Mouse (Mus musculus): Measurements from ENCODE around the gene Ipo7.
"Not testable (repeated sequence)": the region's sequence is repeated elsewhere in the genome, so short reads cannot be mapped to it uniquely, and the experiment has no call there.

The Ipo7 gene

DNA sequence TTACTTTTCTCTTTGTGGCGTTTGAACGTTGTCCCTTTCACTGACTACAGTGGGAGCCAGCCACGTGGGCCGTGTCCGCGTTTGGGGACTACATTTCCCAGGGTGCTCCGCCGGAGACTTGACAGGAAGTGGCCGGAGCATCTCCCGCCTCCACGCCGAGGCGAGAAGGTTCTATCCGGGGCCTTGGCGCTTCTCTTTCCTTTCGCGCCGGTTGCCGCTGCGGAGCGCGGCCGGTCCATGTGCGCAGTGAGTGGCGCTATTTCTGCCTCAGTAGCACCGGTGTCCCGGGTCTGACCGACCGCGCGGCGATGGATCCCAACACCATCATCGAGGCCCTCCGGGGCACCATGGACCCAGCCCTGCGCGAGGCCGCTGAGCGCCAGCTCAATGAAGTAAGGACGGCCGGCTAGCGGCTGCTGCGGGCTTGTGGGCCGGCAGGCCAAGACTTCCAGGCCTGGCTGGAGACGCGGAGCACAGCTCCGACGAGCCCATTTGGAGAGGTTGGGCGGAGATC, at the start of gene Ipo7:
TSS of gene Ipo7 (plus strand) at position 158 of the 514 bp plus-strand sequence.
- DNase-seq, result peak; percentile 95

DNA sequence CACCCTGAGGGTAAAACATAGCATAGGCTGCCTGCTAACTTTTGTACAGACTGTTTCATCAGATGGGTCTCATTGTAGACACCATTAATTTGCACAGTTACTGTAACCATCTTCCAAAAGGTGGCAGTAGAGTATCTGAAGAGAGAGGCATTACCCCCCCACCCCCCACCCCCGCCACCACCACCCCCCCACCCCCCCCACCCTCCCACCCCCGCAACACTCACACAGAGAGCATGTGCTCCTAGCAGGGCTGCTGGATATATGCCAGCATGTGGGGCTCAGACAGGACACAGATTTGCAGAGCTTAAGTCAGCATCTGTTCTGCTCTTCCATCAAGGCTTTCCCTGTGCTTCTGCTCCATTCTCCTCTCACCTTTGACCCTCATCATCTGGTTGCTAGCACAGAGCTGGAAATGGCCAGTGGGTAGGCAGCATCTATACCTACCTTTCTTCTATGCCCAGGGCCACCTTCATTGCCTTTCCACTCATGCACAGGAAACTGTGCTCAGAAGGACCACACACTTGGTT, 49.1 kb upstream of the Ipo7 start:
- DNase-seq, result peak; percentile 60

DNA sequence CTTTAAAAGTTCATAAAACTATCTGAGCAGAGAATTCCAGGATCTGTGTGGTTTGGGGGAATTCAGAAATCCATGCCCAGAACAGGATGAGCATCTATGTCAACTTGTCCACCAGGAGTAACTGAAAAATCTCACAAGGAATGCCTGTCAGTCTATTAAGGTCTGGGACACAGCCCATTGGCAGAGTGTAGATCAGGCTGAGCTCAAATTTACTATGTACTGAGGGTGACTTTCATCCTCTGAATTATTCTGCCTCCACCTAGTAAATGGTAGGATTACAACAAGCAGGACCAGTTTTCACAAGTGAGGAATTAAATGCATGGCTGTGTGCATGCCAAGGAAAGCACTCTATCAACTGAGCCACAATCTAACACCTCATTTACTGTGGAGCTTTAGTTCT, 48.5 kb upstream of the Ipo7 start:
- no peak for DNase-seq

DNA sequence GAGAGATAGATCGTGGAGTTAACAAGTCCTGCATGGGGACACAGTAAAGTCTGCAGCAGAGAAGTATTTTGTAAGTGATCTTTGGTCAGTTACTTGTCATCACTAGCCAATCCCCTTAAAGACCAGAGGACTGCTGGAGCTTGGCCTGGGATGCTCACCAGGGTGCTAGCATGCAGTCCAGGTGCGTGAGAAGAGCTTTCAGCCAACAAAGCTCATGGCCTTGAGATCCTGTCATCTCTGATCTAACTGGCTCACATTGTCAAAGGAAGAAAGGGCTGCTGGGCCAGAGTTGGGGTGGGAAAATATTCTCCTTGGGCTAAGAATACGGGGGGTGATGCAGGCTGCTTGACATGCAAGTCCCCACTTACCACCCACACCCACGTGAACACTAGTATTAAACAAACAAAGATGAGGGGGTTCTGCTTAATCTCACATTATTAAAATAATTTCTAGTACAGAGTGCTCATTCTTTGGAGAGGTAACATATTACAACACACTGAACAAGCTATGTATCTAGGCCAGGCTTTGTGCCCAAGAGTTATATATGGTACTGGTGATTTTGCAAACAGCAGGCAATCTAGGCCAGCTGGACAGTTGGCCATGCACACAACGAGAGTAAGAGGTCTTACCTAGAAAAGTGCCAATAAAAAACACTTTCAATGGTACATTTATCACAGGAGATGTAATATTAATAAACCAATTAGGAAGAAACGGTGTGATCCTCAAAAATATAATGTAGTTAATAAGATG, 41.9 kb upstream of the Ipo7 start:
- no peak for DNase-seq

DNA sequence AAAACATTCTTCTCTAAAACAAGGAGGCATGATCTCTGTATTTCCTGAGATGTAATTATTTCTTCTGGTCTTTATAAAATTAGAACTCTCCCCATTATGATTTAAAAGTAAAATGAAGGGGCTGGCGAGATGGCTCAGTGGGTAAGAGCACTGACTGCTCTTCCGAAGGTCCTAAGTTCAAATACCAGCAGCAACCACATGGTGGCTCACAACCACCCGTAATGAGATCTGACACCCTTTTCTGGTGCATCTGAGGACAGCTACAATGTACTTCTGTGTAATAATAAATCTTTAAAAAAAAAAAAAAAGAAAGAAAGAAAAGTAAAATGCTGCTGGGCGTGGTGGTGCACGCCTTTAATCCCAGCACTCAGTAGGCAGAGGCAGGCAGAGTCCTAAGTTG, 40.9 kb upstream of the Ipo7 start:
- DNase-seq, result peak; percentile 37

DNA sequence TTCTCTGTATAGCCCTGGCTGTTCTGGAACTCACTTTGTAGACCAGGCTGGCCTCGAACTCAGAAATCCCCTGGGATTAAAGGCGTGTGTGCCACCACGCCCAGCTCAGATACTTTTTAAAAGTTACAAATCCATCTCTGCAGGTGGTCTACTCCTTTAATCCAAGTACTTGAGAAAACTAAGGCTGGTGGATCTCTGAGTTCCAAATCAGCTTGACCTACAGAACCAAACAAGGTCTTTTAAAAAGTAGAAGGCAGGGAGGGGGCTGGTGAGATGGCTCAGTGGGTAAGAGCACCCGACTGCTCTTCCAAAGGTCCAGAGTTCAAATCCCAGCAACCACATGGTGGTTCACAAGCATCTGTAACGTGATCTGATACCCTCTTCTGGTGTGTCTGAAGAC, 33.5 kb upstream of the Ipo7 start:
- DNase-seq, result not testable (repeated sequence)

DNA sequence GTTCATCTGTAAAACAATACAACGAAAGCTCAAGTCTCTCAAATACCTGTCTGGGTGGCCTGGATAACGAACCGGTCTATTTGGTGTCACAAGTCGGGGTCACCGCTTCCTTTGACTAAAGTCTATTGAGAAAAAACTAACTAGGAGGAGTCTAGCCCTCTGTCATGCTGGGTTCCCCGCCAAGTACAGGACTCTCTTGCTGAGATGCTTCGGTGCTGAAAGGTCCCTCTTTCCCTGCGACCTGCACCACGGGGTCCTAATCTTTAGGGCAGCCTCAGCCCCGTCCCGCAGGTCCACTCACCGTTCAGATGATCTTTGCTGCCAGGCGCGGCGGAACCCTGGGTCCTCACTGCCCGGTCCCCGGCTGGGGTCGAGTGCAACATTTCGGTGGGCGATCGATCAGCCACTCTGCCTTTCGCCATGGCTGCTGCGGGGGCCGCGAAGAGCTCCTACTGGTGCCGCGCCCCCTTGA, 32.4 kb upstream of the Ipo7 start:
- DNase-seq, result no peak

DNA sequence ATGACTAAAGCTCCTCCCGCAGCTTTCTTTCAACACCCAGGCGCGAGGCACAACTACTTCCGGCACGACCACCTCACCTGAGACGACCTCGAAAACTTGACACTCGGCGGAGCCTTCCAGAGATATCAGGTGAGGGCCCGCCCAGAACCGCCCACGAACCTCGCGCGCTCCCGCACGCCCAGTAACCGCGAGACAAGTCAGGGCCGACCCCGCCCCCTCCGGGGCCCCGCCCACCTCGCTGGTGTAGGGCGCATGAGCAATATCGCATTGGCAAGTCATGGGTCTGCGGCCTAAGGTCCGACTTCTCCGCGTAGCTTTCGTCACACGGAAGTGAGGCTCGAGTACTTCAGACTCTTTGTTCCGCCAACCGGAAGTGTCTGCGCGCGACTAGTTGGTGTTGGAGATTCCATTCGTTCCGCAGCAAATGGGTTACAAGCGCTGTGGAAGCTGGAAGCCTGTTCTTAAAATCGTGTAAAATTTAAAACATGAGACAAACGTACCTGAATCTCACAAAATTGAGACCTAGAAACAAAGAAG, 31.9 kb upstream of the Ipo7 start:
- peak; percentile 100 for DNase-seq

DNA sequence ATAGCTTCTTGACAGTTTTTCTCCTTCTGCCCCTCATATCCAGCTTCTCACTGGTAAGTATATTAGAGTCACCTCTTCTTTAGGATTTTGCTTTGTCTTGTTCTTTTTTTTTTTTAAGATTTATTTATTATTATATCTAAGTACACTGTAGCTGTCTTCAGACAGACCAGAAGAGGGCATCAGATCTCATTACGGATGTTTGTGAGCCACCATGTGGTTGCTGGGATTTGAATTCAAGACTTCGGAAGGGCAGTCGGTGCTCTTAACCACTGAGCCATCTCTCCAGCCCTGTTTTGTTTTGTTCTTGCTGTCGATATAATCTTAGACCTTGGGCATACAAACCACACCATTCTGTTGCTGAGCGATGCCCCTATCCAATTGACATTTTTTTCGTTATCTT, 31.3 kb upstream of the Ipo7 start, which contains the start of gene Tmem41b:
TSS of gene Tmem41b (minus strand) at position 155 of the 400 bp plus-strand sequence.
- DNase-seq, result peak; percentile 23

DNA sequence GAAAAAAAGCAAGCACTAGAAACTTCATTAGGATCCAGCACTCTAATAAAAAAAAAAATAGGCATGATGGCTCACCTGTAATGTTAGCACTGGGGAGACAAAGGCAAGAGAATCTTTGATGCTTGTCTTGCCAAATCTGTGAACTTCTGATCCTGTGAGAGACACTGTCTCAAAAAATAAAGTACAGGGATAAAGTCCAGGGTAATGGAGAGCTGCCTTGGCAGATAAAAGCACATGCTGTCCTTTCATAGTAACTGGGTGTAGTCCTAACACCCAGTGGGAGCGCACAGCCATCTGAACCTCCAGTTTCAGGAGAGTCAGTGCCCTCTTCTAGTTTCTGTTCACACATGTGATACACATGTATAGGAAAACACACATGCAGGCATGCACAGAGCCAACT, 26.8 kb upstream of the Ipo7 start:
- DNase-seq, result no peak

DNA sequence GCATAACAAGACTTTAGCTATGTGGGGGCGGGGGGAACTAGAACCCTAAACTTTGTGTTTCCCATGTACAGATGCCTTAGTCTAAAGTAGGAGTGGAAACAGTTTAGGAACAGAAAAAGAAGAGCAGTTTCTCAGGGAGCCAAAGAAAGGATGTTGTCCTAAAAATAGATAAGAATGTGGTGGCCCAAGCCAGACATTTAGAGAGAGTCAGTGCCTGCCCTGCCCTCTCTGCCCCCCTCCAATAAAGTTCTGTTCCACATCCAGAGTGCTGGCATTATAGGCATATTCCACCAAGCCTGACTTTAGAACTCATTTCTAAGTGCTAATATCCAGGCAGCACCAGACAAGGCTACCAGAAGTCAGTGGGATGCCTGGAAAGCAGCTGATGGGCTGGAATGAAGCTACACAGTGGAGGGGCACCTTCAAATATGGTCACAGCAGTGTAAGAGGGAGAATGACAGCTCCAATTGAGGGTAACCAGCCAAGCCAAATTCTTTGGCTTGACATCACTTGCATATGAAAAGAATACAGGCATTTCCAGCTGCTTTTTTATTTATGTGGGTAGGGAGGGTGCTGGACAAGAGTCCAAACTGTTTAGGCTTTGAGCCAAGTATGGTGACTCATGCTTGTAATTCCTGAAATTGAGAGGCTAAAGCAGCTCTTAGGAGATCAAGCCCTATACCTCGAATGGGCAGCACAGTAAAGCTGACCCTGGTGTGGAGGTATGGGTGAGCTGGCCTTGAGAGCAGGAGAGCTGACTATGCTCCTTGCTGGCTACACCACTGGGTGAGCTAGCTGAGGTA, 24.7 kb upstream of the Ipo7 start:
- peak; percentile 82 for DNase-seq

DNA sequence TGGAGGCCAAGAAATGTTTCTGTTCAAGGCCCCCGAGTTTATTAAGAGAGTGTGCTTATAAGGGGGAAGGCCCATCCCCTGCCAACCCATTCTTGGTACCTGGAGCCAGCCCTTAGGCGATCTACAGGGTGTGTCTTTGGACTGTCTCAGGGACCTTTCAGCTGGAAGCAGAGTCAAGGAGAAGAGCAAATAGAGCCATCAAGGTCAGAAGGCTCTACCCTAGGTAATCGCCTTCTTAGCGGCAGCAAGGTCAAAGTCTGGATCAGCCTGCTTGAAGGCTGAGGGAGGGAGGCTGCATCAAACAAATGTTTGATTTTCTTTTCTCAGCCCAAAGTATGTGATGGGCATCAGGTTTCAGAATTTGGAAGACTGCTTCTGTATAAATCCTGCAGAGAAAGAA, 19.7 kb upstream of the Ipo7 start:
- no peak for DNase-seq

DNA sequence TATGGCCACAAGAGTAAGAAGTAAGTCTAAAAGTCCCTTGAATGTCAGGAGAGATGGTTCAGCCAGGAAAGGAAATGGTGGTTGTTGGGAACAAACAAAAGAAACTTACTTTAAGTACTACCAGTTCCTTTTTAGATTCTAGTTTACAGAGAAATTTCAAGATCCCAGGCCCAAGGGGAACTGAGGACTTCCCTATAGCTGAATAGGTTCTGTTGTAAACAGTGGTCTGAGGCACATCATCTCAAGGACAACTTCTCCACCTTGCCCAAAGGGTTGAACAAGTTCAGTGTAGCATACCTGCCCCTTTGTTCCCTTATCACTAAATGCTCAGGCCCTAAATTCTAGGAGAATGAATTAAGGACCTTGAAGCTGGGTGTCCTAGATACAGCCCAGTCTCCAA, 16.0 kb upstream of the Ipo7 start:
- DNase-seq, result no peak

DNA sequence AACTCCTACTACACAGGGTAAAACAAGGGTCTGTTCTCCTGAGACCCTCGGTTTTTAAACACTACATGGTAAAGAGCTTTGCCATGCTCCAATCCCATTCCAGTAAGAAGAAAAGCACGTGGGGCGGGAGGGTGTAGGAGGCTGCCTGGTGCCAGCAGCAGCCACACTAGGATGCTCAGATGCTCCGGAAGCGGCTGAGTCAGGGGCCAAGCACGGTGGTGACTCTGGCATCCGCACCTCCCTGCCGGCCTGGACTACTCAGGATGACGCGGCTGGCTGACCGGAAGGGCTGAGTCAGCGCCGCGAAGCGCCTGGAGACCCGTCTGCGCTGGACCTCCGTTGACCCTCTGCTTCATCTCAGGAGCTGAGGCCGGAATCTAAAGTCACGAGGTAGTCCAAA, 15.1 kb upstream of the Ipo7 start:
- peak; percentile 86 for DNase-seq

DNA sequence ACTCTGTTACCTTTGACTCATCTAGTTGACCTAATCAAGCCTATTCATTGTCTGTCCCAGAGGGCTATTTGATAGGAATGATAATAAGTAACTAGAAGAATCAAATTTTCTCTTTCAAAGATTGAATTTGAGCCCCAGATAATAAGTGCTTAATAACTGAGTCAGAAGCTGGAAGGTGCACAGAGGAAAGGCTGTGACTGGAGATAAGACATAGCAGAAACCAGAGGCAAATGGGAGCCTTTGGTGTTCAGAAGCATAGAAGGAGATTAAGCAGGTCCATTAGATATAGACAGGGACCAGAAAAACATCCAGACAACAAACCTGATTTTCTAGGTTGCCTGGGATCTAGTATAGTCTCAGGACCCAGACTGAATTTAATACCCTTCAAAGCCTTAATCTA, 12.1 kb upstream of the Ipo7 start:
- no peak for DNase-seq

DNA sequence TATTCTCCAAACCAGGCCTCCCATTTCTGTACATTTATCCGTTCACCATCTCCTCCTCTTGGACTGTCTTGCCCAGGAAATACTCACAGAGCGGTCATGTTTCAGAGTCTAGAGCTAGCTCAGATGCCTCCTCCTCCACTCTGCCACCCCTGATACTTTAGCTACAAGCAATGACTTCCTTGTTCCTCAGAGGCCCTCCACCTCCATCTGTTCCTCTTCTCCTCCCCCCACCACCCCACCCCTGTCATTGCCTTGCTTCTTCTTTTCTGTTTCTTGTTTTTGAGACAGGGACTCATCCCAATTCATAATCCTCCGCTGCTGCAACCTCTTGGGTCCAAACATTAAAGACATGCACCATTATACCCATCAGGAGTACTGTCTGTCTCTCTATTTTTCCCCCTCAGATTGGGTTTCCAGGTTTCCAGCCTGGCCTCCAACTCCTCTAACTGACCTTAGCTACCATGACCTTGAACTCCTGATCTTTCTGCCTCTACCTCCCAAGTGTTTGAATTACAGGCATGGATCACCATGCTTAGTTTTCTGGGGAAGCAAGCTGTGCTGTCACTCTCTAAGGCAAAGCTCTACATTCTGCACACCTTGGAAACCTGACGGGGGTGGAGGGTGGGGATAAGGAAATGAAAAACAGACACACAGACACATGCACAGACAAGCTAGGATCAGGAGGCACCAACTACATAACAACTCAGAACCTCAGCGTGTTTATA, 11.4 kb upstream of the Ipo7 start:
- no peak for DNase-seq

DNA sequence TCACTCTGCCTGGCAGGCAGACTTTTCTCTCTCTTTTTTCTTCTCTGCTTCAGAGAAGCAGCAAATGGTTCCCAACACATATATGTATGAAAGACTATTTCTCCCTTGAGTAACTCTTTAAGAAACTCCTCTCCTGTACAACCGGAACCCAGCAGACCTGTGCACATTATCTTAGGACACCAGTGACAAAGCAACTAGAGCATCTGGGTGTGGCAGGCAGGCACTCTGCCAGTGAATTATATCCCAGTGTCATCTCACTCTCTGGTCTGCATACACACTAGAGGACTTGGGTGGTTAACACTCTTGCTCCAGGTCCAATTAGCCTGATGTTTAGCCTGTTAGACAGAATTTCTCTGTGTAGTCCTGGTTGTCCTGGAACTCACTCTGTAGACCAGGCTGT, 9.6 kb upstream of the Ipo7 start:
- no peak for DNase-seq

DNA sequence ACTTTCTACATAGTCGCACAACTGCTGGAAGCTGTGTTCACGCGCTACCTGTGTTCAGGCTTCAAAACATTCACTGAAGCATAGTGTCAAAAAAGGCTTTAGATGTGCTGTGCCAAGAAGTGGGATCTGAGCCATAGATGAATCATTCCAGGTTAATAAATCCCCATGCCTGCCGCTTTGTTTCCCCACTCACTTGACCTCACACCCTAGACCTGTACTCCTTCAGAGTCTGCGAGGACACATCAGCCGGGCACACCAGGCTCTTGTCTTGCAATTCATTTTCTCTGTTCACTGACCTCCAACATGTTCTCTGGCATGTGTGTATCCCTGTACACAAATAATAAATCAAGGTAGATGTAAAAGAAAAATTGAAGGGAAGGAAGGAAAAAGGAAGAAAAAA, 9.0 kb upstream of the Ipo7 start:
- DNase-seq, result peak; percentile 9

DNA sequence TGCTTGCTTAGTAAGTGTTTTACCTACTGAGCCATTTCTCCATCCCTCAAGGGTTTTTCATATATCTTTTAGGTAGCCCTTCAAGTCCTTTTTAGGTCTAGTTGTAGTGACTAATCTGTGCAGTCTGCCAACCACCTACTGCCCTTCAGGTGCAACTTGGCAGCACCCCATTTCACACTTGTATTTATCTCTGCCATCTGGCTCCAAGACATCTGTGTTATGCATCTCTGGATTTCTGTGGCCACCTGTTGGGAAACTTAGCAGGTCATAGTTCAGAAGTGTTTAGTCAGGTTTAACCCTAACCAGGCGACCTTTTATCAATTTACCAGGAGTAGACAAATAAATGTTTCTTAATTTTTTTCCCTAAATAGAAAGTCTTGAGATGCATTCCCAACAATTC, 6.7 kb upstream of the Ipo7 start:
- no peak for DNase-seq

DNA sequence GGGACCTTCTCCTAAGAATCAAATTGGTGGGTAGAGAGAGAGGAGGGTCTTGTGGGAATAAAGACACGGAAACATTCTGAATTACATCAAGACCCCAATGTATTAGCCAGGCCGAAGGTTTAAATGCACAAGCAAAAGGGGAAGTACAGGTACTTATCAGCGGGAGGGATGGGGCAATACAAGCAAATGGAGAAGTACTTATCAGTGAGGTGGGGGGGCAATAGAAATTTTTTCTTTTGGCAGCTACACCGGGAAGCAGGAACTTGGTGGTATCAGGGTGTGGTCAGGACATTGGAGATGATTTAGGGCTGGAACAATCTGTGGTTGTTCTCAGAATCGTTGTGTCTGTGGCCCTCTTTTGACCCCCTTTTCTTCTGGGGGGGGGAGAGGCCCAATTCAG, 3.8 kb upstream of the Ipo7 start:
- DNase-seq, result no peak

DNA sequence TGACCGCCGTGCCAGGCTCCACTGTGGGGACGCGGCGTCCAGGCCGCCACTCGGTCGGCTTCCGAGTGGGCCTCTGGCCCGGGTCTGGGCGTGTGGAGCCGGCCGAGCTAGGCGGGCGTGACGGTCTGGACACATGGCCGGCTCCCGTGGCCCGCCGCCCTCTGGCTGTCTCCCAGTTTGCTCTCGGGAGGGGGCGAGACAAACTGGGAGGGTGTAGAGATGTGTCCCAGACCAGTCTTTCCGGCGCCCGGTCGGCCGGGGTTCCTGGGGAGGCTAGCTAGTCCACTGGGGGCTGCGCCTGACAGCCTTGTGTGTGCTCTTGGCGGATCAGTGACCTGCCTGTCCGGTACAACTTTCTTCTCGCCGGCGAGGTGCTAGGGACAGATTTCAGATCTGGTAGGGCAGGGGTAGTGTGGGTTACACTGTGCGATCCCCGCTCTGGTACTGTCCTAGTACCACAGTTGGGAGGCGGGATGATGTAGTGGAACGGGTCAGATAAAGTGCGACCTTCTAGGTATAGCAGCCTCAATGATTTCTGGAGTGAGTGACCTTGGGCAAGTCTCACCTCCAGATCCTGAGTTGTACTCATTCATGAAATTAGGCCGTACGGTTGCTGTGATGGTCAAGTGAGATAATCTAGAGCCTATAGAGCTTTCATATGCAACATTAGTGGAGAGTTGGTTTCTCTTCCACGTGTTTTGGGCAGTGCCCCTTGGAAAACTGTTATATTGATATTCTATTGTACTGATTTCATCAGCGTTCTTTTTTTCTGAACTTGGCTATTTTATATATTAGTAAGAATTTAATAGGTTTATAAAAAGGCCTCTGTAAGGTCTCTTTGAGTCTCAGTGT, 783 bp downstream of the Ipo7 start:
- peak; percentile 74 for DNase-seq

DNA sequence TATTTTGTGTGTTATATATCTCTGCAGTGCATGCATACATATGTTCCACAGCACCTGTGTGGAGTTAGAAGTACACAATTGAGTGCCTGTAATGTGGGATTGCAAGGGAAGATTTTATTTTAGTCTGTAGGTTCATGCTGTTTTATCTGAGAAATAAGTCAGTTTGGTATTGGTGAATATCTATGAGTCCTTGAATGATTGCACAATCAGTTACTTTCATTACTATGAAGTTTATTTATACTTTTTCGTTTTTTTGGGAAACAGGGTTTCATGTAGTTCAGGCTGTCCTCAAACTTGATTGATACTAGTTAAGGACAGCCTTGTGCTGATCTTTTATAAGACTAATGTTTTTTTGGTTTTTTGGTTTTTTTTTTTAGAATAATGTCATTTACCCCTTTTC, 5.5 kb downstream of the Ipo7 start:
- DNase-seq, result no peak
